Comparison of ENCODE assay signal across 31 mouse cellular contexts in the genomic region with DNA sequence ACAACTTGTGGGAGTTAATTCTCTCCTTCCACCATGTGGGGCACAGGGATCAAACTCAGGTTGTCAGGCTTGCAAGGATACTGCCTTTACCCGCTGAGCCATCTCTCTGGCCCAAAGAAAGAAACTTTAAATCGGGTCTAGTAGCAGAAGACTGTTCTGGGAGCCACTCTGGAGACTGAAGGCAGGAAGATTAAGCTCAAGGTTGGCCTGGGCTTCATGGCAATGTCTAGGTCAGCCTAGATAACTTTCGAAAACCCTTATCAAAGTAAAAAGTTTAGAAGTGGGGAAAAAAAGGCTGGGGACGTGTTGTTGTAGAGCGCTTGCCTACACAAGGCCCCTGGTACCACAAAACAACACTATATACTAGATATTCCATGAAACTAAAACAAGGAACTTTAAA. TPM values are rescaled to one million over a fixed set of nuclear protein-coding genes. Genes with fewer than 3 reads are reported as not detected.
DNase-seq lines count a peak whose midpoint lies in the region; ATAC-seq lines count a peak whose summit lies in the region.
"Had no signal": no experiment of that assay in that cellular context is flagged by ENCODE, and none has a peak within 500 bp of the region (broad histone marks: within the 10 kb centered on the region; RNA-seq: fewer than 3 reads in every experiment).

No protein-coding gene starts in this region.

- peak overlapping the region; percentile 52 for H3K4me2 ChIP-seq in liver, embryonic 11.5 days
- peak overlapping the region; percentile 42 for H3K4me2 ChIP-seq in liver, embryonic 16.5 days (ENCODE audit: low read depth, low read length)
- H3K4me2 ChIP-seq: embryonic facial prominence, embryonic 13.5 days; forebrain, embryonic 13.5 days; heart, embryonic 15.5 days; hindbrain, embryonic 12.5 days; limb, embryonic 13.5 days; neural tube, embryonic 12.5 days had no signal

- H3K9me3 ChIP-seq in liver, embryonic 11.5 days (ENCODE audit: control insufficient read depth, low read length), result no peaks in the 10 kb centered on the region
- no peaks in the 10 kb centered on the region for H3K9me3 ChIP-seq in liver, embryonic 16.5 days (replicated peaks; ENCODE audit: control insufficient read depth, low read length)
- H3K9me3 ChIP-seq: embryonic facial prominence, embryonic 13.5 days; forebrain, embryonic 13.5 days; heart, embryonic 10.5 days; heart, embryonic 15.5 days; hindbrain, embryonic 12.5 days; limb, embryonic 13.5 days; midbrain, embryonic 10.5 days; neural tube, embryonic 12.5 days had no signal

- 50% methylated on average over 5 of the region's 5 CpGs for WGBS in liver, embryonic 11.5 days
- WGBS in liver, embryonic 16.5 days (ENCODE audit: insufficient replicate concordance), result 27% methylated on average over 5 of the region's 5 CpGs

- 0 out of 2 replicates have a peak, but pooled peaks cover 2% of the 10 kb centered on the region for H3K36me3 ChIP-seq in liver, embryonic 11.5 days (ENCODE audit: control insufficient read depth, insufficient read depth, low read length)
- no peaks in the 10 kb centered on the region for H3K36me3 ChIP-seq in liver, embryonic 16.5 days (ENCODE audit: control insufficient read depth, insufficient read depth)
- H3K36me3 ChIP-seq: heart, embryonic 15.5 days; hindbrain, embryonic 12.5 days; limb, embryonic 13.5 days; neural tube, embryonic 12.5 days had no signal

- 0 out of 2 replicates have a peak overlapping the region, but pooled peaks have one; percentile 8 for H3K4me3 ChIP-seq in liver, embryonic 11.5 days (ENCODE audit: low read depth, low read length)
- H3K4me3 ChIP-seq in liver, embryonic 16.5 days (ENCODE audit: low read depth, low read length), result no peak overlapping the region; the same call in 1 of the 2 replicates
- H3K4me3 ChIP-seq: embryonic facial prominence, embryonic 13.5 days; forebrain, embryonic 13.5 days; heart, embryonic 10.5 days; heart, embryonic 15.5 days; hindbrain, embryonic 12.5 days; limb, embryonic 13.5 days; midbrain, embryonic 10.5 days; myocyte; neural tube, embryonic 12.5 days had no signal

- DNase-seq in liver, embryonic 11.5 days (ENCODE audit: low spot score), result no peak
- DNase-seq in thymus, postnatal 25 days, result no peak
- no peak for DNase-seq in heart, adult 9 months (ENCODE audit: low spot score in 2 of 2)
- DNase-seq in left cerebral cortex, postnatal 10 days (ENCODE audit: extremely low spot score in 1 of 2, low spot score in 2 of 2), result no peak
- DNase-seq: adrenal gland, adult 8-10 months; B cell, adult 2 months; cerebellum, adult 11-12 months; cerebellum, postnatal 10 days; gastrocnemius, postnatal 14 days; kidney, adult 8-10 months; lung, adult 2 months; lung, postnatal 10 days; right cerebral cortex, postnatal 4 days; thymus, adult 2 months had no signal

- no peak overlapping the region for H3K9ac ChIP-seq in liver, embryonic 11.5 days (ENCODE audit: low read depth, low read length)
- peak overlapping the region; percentile 37 for H3K9ac ChIP-seq in liver, embryonic 16.5 days (ENCODE audit: low read depth, low read length)
- H3K9ac ChIP-seq: embryonic facial prominence, embryonic 13.5 days; forebrain, embryonic 13.5 days; heart, embryonic 15.5 days; hindbrain, embryonic 12.5 days; limb, embryonic 13.5 days; neural tube, embryonic 12.5 days had no signal

- H3K27me3 ChIP-seq in liver, embryonic 11.5 days (replicated peaks; ENCODE audit: control insufficient read depth, insufficient read depth, low read length), result no peaks in the 10 kb centered on the region
- H3K27me3 ChIP-seq in liver, embryonic 16.5 days (ENCODE audit: control insufficient read depth, insufficient read depth, low read depth, low read length), result no peaks in the 10 kb centered on the region
- H3K27me3 ChIP-seq: embryonic facial prominence, embryonic 13.5 days; forebrain, embryonic 13.5 days; heart, embryonic 15.5 days; hindbrain, embryonic 12.5 days; limb, embryonic 13.5 days; neural tube, embryonic 12.5 days had no signal

- intact Hi-C loops in left cerebral cortex, postnatal 10 days (cut with DNase I), result no loop called here

- peaks cover 43% of the 10 kb centered on the region for H3K4me1 ChIP-seq in liver, embryonic 11.5 days (replicated peaks; ENCODE audit: control insufficient read depth, insufficient read depth, low read length)
- peaks cover 45% of the 10 kb centered on the region for H3K4me1 ChIP-seq in liver, embryonic 16.5 days (ENCODE audit: control insufficient read depth, low read depth, low read length)

- ATAC-seq in erythroblast, adult 5-6 weeks (replicated peaks; ENCODE audit: low FRiP score, poor library complexity, severe bottlenecking), result peak; percentile 35; the same call in 1 of the 2 replicates
- ATAC-seq in liver, embryonic 11.5 days (replicated peaks; ENCODE audit: low FRiP score), result peak; percentile 74
- peak; percentile 36 for ATAC-seq in liver, embryonic 16.5 days (ENCODE audit: low read depth)
- ATAC-seq: forebrain, embryonic 13.5 days; intestine, embryonic 16.5 days had no signal

- peak overlapping the region; percentile 58 for H3K27ac ChIP-seq in liver, embryonic 11.5 days (ENCODE audit: low read depth, low read length)
- H3K27ac ChIP-seq in liver, embryonic 16.5 days (ENCODE audit: low read length), result peak overlapping the region; percentile 82
- H3K27ac ChIP-seq: embryonic facial prominence, embryonic 13.5 days; forebrain, embryonic 13.5 days; heart, embryonic 10.5 days; heart, embryonic 15.5 days; hindbrain, embryonic 12.5 days; kidney, postnatal 0 days; limb, embryonic 13.5 days; macrophage; midbrain, embryonic 10.5 days; neural tube, embryonic 12.5 days; stomach, postnatal 0 days had no signal

RNA-seq across cellular contexts. Expression of a gene that starts 57.5 kb away (rescaled TPM):
- not detected in 2 replicates for total RNA-seq in erythroblast, adult 5-6 weeks (2015; ENCODE audit: low replicate concordance)
- not detected in 2 replicates for total RNA-seq in erythroblast, adult 5-6 weeks (2017; ENCODE audit: low replicate concordance)
- 0.26 and 0.53 TPM in 2 replicates for polyA plus RNA-seq in liver, embryonic 11.5 days (2014; fragmentation: Nextera tagmentation; extraction: Ambion mirVana)
- 0.06 and 0.09 TPM in 2 replicates for polyA plus RNA-seq in liver, embryonic 16.5 days (2015; fragmentation: Nextera tagmentation; extraction: Ambion mirVana)
- total RNA-seq in left cerebral cortex, postnatal 10 days (2021), result 100 to 1,000 TPM; 180 to 190 TPM
- total RNA-seq: gastrocnemius, postnatal 14 days; granulocyte monocyte progenitor cell, adult 5-6 weeks; heart, postnatal 25 days had no signal
- polyA plus RNA-seq: macrophage, myocyte had no signal

RNA-seq across cellular contexts. Expression of a gene that starts 58.0 kb away (rescaled TPM):
- total RNA-seq in erythroblast, adult 5-6 weeks (2015; ENCODE audit: low replicate concordance), result 20.2 and 22.4 TPM in 2 replicates
- total RNA-seq in erythroblast, adult 5-6 weeks (2017; ENCODE audit: low replicate concordance), result 20.9 and 22.4 TPM in 2 replicates
- polyA plus RNA-seq in liver, embryonic 11.5 days (2014; fragmentation: Nextera tagmentation; extraction: Ambion mirVana), result 107 and 110 TPM in 2 replicates
- polyA plus RNA-seq in liver, embryonic 16.5 days (2015; fragmentation: Nextera tagmentation; extraction: Ambion mirVana), result 47.4 and 48.4 TPM in 2 replicates
- 10 to 100 TPM; 76.4 to 87.4 TPM for total RNA-seq in left cerebral cortex, postnatal 10 days (2021)

Comparison
In these comparisons a context has a peak if more than half of its experiments do, and no peak if none do; other contexts are left out.
1. RNA of a gene that starts 57.5 kb away (total RNA-seq): 180 to 190 TPM in left cerebral cortex, postnatal 10 days; not detected in erythroblast, adult 5-6 weeks; every median in the first group is over 100 times any median in the second.
2. Peak in every context shown above with its lines, with median percentiles within 50 percentile points of each other: ATAC-seq.